Mouse (Mus musculus) limb, embryonic 10.5 days (tissue): ENCODE results near the gene Trabd2b. TPM values are rescaled to one million over a fixed set of nuclear protein-coding genes. Genes with fewer than 3 reads are reported as not detected.

Experiments used
- DNase-seq: peaks from one replicate; pipeline ENCODE4 v3.0.0-alpha.2; 2017; ENCODE audit warnings: low spot score
- H3K27ac ChIP-seq: fragments of 300-500 bp; sonication (generic); 2 replicates; pipeline ENCODE4 v1.5.1; 2016; ENCODE audit warnings: mild to moderate bottlenecking
- H3K27me3 ChIP-seq: fragments of 300-500 bp; sonication (generic); 2 replicates; pipeline ENCODE4 v1.6.1; 2016; ENCODE audit warnings: low read depth, mild to moderate bottlenecking; ENCODE audit not compliant: poor library complexity, severe bottlenecking
- H3K36me3 ChIP-seq: fragments of 300-500 bp; sonication (generic); 2 replicates; pipeline ENCODE4 v1.6.1; 2016; ENCODE audit warnings: mild to moderate bottlenecking, moderate library complexity
- H3K4me1 ChIP-seq: fragments of 300-500 bp; sonication (generic); 2 replicates; pipeline ENCODE4 v1.6.1; 2016
- H3K4me3 ChIP-seq: fragments of 300-500 bp; sonication (generic); 2 replicates; pipeline ENCODE4 v1.5.1; 2016; ENCODE audit warnings: mild to moderate bottlenecking, moderate library complexity
- H3K9me3 ChIP-seq: fragments of 300-500 bp; sonication (generic); replicated peaks from 2 replicates; pipeline ENCODE4 v1.6.1; 2016; ENCODE audit warnings: mild to moderate bottlenecking
- WGBS: fragments of 180-500 bp; shearing (Covaris S2); methylation state at CpG from one replicate; pipeline ENCODE4 v1.1.7; 2016; 5-methylcytosine and 5-hydroxymethylcytosine counted together
- polyA plus RNA-seq: library from polyadenylated mRNA; unstranded; fragments of >200 nt; fragmentation: Nextera tagmentation; extraction: Ambion mirVana; gene quantifications from 2 replicates; pipeline ENCODE4 v1.2.1, GENCODE M21; 2016

Gene Trabd2b
- polyA plus RNA-seq, 1 experiment from 2014 or later: 0.34 TPM

DNA sequence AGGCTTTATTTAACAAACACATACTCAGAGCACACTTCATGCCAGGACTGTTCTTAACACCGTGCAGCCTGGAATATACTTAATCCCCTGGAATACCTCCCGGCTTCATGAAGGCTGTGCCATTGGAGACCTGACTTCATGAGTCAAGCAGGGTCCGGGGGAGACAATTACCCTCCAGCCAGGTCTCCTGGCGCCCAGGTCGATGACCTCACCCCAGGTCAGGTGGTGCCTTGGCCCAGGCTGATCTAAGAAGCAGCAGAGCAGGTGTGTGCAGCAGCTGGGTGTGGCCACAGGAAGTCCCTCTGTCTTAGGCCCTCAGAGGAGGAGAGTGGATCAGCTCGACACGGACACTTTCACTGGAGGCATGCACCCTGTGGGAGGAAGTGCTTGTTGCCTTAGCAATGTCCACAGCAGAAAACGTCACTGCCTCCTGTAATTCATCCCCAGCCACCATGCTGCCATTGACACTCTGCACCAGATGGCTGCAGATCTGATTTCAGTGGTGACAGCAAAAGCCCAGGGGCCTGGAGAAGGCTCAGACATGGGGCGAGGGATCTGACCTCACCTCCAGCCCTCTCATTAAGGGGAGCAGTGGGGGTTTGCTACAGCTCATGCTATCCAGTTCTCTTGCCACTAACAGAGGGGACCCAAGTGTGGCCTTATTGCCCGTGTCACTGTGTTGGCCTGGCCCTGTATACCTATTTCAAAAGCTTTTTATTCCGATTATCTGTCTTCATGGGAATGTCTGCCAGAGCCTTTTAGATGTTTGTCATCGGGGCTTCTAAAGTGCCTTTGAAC lies 171.8 kb downstream of the Trabd2b start:
- H3K4me1 ChIP-seq: peaks cover 26% of the 10 kb centered on the region
- H3K27me3 ChIP-seq: peaks cover 66% of the 10 kb centered on the region
- H3K36me3 ChIP-seq: no peaks in the 10 kb centered on the region
- no peaks in the 10 kb centered on the region for H3K9me3 ChIP-seq
- WGBS: 39% methylated on average over 12 of the region's 12 CpGs
- peak; percentile 59 for DNase-seq
- 0 out of 2 replicates have a peak overlapping the region, but pooled peaks have one; percentile 25 for H3K27ac ChIP-seq
- no peak overlapping the region for H3K4me3 ChIP-seq

GRCm38 (mm10) chr4:114583546-114584144 lies 177.1 kb downstream of the Trabd2b start:
- H3K27ac ChIP-seq: no peak overlapping the region
- no peak for DNase-seq

GRCm38 (mm10) chr4:114584686-114585085 lies 178.2 kb downstream of the Trabd2b start:
- no peaks in the 10 kb centered on the region for H3K36me3 ChIP-seq
- DNase-seq: no peak
- H3K9me3 ChIP-seq: no peaks in the 10 kb centered on the region
- no peak overlapping the region for H3K4me3 ChIP-seq
- H3K27me3 ChIP-seq: peaks cover 79% of the 10 kb centered on the region
- WGBS: 91% methylated on average over 1 of the region's 1 CpGs
- no peaks in the 10 kb centered on the region for H3K4me1 ChIP-seq
- H3K27ac ChIP-seq: no peak overlapping the region

More at GRCm38 (mm10) chr4:114583546-114584144, 177.1 kb downstream of the Trabd2b start:
- peaks cover 70% of the 10 kb centered on the region for H3K27me3 ChIP-seq
- H3K9me3 ChIP-seq: no peaks in the 10 kb centered on the region
- H3K36me3 ChIP-seq: no peaks in the 10 kb centered on the region
- H3K4me1 ChIP-seq: peaks cover 8% of the 10 kb centered on the region
- 72% methylated on average over 2 of the region's 2 CpGs for WGBS
- no peak overlapping the region for H3K4me3 ChIP-seq

DNA sequence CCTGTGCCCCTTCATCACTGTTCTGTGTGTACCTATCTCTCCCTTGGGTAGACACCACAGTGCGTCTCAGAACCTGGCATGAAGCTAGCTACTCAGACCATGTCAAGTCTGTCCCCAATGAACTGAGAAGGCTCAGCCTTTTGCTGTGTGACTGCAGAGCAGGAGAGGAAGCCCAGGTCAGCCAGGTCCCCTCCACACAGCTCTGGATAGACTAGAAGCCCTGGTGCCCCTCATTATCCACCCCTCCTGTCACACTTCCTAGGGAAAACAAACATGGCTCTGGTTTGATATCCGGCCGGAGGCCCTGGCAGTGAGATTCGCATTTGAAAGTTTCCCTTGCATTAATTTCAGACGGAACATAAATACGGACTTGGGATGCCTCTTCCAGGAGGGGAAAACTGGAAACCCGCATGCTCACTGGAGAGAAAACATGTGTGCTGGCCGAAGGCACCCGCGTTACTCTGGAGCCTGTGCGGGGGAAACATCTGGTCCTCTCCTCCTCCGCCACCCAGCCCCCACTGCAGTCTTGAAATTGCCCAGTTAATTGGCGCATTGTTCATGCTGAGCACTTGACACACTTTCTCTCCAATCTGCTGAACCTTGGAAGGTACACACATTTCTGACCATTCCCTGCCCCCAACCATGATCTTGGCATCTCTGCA lies 187.2 kb downstream of the Trabd2b start:
- H3K9me3 ChIP-seq: no peaks in the 10 kb centered on the region
- H3K36me3 ChIP-seq: no peaks in the 10 kb centered on the region
- H3K4me1 ChIP-seq: peaks cover 28% of the 10 kb centered on the region
- H3K27ac ChIP-seq: peak overlapping the region; percentile 63
- peaks cover 75% of the 10 kb centered on the region for H3K27me3 ChIP-seq
- WGBS: 48% methylated on average over 13 of the region's 13 CpGs
- DNase-seq: peak; percentile 70
- peak overlapping the region; percentile 12; the same call in 1 of the 2 replicates for H3K4me3 ChIP-seq

- H3K9me3 ChIP-seq: no peaks in the 10 kb centered on the region
Measured at GRCm38 (mm10) chr4:114595188-114595701, 188.7 kb downstream of the Trabd2b start.

GRCm38 (mm10) chr4:114599121-114599520 lies 192.6 kb downstream of the Trabd2b start:
- H3K9me3 ChIP-seq: no peaks in the 10 kb centered on the region
- H3K27me3 ChIP-seq: peaks cover 93% of the 10 kb centered on the region
- no peak overlapping the region for H3K4me3 ChIP-seq
- H3K36me3 ChIP-seq: no peaks in the 10 kb centered on the region
- no peak overlapping the region for H3K27ac ChIP-seq
- peaks cover 23% of the 10 kb centered on the region for H3K4me1 ChIP-seq
- peak; percentile 54 for DNase-seq

More at GRCm38 (mm10) chr4:114595188-114595701, 188.7 kb downstream of the Trabd2b start:
- H3K4me1 ChIP-seq: peaks cover 28% of the 10 kb centered on the region
- WGBS: 66% methylated on average over 2 of the region's 2 CpGs
- H3K27me3 ChIP-seq: peaks cover 77% of the 10 kb centered on the region
- DNase-seq: no peak
- no peaks in the 10 kb centered on the region for H3K36me3 ChIP-seq
- no peak overlapping the region for H3K4me3 ChIP-seq
- H3K27ac ChIP-seq: no peak overlapping the region

DNA sequence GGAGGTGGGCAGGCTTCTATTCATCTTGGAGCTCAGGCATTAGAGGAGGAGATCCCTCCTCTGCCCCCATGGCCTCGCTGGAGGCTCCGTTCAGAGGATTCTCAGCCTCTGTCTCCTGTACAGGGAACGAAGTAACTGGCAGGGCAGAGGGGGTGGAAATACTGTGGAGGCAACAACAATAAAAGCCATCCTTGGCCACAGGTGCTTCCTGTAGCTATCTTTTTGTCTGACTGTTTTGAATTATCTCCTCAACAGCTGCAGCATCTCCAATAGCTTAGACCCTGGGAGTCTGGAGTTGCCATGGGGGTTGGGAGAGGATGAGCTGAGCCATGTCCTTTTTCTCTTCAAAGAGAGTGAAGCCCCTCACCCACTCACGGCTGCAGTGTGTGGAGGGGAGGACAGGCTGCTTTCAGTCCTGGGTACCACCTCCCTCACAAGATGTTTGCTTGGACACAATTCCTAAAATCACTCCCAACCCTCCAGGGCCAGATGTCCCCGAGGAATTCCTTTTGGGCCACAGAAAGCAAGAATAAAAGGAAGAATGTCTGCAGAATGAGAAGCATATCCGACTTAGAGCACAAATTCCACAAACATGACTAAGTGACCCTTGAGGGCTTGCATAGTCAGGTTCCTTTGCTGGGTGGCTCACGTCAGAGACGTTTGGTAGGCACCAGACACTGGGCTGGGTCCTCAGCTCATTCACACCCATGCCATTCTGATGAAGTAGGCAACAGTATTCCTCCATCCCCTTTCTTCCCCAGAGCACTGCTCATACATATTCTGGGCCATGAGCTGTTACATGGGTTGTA lies 194.9 kb downstream of the Trabd2b start:
- H3K4me3 ChIP-seq: no peak overlapping the region
- no peak overlapping the region for H3K27ac ChIP-seq
- peaks cover 17% of the 10 kb centered on the region for H3K4me1 ChIP-seq
- H3K27me3 ChIP-seq: peaks cover 95% of the 10 kb centered on the region
- 53% methylated on average over 8 of the region's 8 CpGs for WGBS
- DNase-seq: no peak
- H3K36me3 ChIP-seq: no peaks in the 10 kb centered on the region
- no peaks in the 10 kb centered on the region for H3K9me3 ChIP-seq

GRCm38 (mm10) chr4:114605670-114606069 lies 199.1 kb downstream of the Trabd2b start:
- no peaks in the 10 kb centered on the region for H3K9me3 ChIP-seq
- WGBS: 48% methylated on average over 3 of the region's 3 CpGs
- peaks cover 84% of the 10 kb centered on the region for H3K27me3 ChIP-seq
- H3K4me3 ChIP-seq: no peak overlapping the region
- no peaks in the 10 kb centered on the region for H3K36me3 ChIP-seq
- H3K27ac ChIP-seq: no peak overlapping the region
- DNase-seq: no peak
- H3K4me1 ChIP-seq: peaks cover 15% of the 10 kb centered on the region

GRCm38 (mm10) chr4:114607873-114608272 lies 201.3 kb downstream of the Trabd2b start:
- Histone ChIP-seq H3K4me1 (peaks cover 4% of the 10 kb centered on the region; the same call in 1 of the 2 replicates), H3K36me3 (no peaks in the 10 kb centered on the region), H3K9me3 (no peaks in the 10 kb centered on the region), H3K4me3 (no peak overlapping the region), H3K27me3 (peaks cover 71% of the 10 kb centered on the region), H3K27ac (no peak overlapping the region)
- no peak for DNase-seq
- WGBS: 76% methylated on average over 2 of the region's 2 CpGs

DNA sequence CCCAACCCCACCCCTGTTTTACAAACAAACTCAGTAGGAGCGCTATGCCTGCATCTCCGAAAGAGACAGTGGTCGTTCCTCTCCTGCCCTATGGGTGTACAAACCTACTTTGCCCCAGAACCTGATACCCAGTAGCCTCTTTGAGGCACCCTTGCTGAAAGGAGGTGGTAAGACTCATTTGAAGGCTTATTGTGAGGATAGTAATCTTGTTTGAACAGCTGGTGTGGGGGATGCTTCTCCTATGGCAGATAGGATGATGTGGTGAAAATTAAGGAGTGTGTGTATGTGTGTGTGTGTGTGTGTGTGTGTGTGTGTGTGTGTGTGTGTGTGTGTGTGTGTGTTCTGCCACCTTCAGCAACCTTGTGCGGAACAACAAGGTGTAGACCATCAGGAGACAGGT lies 202.8 kb downstream of the Trabd2b start:
- peaks cover 4% of the 10 kb centered on the region; the same call in 1 of the 2 replicates for H3K4me1 ChIP-seq
- DNase-seq: no peak
- WGBS: 92% methylated on average over 4 of the region's 4 CpGs
- no peaks in the 10 kb centered on the region for H3K9me3 ChIP-seq
- H3K27ac ChIP-seq: no peak overlapping the region
- H3K36me3 ChIP-seq: no peaks in the 10 kb centered on the region
- H3K4me3 ChIP-seq: no peak overlapping the region
- peaks cover 57% of the 10 kb centered on the region for H3K27me3 ChIP-seq

DNA sequence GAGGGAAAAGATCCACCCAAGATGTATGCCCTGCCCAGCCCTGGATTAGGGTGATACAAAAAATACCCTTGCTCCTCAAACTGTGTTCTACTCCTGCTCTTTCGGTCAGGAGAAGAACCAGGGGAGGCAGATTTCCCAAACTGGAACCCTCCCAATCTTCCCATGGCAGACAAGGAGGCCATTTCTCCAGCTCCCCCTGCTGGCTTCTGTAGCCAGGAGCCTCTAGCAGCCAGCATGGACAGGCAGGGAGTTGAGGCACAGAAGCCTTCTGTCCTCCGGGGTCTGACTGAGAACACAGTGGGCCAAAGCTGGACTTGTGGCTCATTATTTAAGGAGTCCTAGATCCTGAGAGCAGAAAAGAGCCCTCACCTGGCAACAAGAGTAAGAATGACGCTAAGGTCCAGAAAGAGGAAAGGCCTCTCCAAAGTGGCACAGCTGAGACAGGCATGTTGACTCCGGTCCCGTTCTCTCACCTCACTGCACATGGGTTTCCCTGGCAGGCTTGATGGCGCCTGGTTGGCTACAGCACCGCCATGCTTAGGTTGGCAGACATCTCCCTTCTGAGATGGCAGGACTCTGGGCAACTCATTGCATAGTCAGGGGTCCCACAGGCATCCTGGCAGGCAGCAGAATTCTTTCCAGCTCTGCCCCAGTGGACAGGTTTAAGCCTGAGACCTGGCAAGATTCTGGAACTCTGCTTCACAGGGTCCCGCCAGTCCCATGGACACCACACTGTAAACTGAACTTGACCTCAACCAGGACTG lies 204.8 kb downstream of the Trabd2b start:
- no peaks in the 10 kb centered on the region for H3K36me3 ChIP-seq
- no peak overlapping the region for H3K4me3 ChIP-seq
- 83% methylated on average over 8 of the region's 8 CpGs for WGBS
- no peak for DNase-seq
- peaks cover 46% of the 10 kb centered on the region for H3K27me3 ChIP-seq
- no peaks in the 10 kb centered on the region for H3K9me3 ChIP-seq
- no peak overlapping the region for H3K27ac ChIP-seq
- no peaks in the 10 kb centered on the region for H3K4me1 ChIP-seq

DNA sequence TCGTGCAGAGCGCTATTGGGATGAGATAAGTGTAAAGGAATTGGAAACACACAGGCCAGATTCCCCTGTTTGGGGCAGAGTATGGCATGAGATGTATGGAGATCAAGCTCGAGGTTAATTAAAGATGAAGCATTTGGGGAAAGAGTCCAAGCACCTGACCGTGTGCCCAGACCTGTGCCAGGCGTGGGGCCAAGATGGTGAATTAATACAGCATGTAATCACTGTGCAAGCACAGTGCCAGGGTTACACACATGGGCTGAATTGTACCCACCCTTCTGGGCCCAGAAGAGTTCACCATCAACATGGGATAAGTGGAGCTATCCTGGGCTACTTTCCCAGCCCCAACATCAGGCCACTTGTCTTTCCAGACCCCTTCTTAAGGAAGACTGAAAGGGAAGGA lies 205.5 kb downstream of the Trabd2b start:
- no peak overlapping the region for H3K4me3 ChIP-seq
- no peaks in the 10 kb centered on the region for H3K36me3 ChIP-seq
- no peak overlapping the region for H3K27ac ChIP-seq
- H3K27me3 ChIP-seq: peaks cover 45% of the 10 kb centered on the region
- no peaks in the 10 kb centered on the region for H3K4me1 ChIP-seq
- DNase-seq: no peak
- 88% methylated on average over 5 of the region's 5 CpGs for WGBS
- H3K9me3 ChIP-seq: no peaks in the 10 kb centered on the region
